Mouse (Mus musculus) brain, adult 2 months (tissue): Measurements from ENCODE around the gene St6galnac3.
"Not testable (repeated sequence)": the region's sequence is repeated elsewhere in the genome, so short reads cannot be mapped to it uniquely, and the experiment has no call there.

ENCODE experiments used
- DNase-seq: peaks from one replicate; pipeline ENCODE4 v3.0.0; 2011; ENCODE audit warnings: low read depth, low spot score

St6galnac3 gene

DNA sequence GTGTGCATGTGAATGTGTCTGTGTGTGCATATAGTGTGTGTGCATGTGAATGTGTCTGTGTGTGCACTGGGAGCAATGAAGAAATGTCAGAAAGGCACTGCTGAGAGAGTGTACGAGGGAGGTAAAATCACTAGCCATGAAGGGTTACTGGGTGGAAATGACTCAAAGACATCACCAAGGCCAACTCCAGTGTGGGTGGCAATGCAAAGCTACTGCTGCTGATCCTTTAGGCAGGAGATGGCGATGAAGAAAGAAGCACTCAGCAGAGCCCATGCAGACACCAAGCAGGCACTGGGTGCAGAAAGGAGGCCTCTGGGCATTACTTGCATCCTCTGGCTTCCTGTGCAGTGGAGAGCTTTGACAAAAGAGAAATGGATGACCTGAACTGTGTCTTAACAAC, 310.8 kb downstream of the St6galnac3 start:
- peak; percentile 36 for DNase-seq

GRCm38 (mm10) chr3:153409286-153409685, 315.7 kb downstream of the St6galnac3 start:
- no peak for DNase-seq

- peak; percentile 49 for DNase-seq
Observed at GRCm38 (mm10) chr3:153408361-153408760, 316.6 kb downstream of the St6galnac3 start.

GRCm38 (mm10) chr3:153407698-153408097, 317.3 kb downstream of the St6galnac3 start:
- DNase-seq, result peak; percentile 39

GRCm38 (mm10) chr3:153406858-153407257, 318.1 kb downstream of the St6galnac3 start:
- no peak for DNase-seq

DNA sequence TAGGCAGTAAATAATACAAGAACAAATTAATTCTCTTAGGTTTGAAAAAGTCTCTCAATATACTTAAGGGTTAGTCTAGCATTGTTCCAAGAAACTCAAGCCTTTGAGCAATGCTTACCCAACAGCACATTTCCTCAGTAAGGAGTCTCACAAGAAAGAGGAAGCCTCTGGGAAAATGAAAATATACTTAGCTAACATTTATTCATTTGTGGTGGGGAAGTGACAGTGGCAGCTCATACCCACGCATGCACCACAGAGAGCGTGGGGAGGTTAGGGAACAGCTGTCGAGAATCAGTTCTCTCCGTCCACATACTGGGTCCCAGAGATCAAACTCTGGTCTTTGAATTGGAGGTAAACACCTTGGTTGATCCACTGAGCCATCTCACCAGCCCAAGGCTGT, 318.8 kb downstream of the St6galnac3 start:
- DNase-seq, result no peak

DNA sequence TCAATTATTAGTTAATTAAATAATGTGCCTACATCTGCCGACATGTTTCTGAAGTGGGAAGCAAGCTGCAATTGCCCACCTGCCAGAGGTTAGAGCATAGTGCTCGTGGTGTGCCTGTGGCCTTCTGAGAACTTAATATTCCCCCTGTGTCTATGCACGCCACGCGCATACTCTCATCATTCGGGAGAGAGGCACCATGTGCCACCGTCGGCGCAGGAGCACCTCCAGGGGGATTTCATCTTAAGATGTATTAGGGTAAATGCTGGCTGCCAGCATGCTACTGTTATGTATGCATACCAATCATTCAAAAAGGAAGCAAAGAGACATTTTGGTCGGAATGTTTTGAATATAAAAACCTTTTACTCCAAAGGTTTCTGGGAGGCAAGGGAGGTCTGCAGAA, 319.3 kb downstream of the St6galnac3 start:
- DNase-seq, result no peak

DNA sequence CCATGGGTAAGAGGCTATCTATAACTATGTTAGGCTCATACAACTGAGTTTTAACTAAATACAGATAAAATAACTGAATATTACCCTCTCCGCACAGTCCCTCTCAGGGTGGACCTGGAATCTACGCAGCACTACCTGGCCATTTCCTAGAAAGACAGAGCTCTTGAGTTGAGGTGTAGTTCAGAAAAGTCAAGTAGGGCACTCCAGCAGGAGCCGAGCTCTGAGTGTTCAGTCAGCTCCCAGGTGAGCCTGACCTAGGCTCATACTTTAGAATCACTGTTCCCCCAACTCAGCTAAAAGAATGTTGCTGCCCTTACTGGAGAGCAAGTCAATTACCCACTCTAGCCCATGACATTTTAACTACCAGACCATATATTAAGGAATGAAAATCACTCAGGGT, 324.7 kb downstream of the St6galnac3 start:
- no peak for DNase-seq

- peak; percentile 48 for DNase-seq
Observed at GRCm38 (mm10) chr3:153399574-153399973, 325.4 kb downstream of the St6galnac3 start.

DNA sequence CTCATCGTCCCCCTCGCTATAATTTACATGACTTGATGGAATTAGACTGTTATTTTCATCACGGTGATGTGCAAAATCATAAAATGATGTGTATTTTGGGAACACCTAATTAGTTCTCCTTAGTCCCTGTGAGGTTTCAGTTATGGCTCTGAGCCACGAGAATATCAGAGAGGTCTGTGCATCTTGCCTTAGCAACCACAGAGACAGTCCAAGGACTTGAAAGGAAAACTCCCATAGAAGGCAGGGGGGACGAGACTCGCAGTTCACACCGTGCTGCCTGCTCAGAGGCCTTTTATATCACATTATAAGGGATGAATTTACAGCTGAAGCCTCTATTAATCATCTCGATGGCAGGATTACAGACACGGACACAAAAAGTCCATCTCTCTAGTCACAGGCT, 327.2 kb downstream of the St6galnac3 start:
- DNase-seq, result peak; percentile 38

DNA sequence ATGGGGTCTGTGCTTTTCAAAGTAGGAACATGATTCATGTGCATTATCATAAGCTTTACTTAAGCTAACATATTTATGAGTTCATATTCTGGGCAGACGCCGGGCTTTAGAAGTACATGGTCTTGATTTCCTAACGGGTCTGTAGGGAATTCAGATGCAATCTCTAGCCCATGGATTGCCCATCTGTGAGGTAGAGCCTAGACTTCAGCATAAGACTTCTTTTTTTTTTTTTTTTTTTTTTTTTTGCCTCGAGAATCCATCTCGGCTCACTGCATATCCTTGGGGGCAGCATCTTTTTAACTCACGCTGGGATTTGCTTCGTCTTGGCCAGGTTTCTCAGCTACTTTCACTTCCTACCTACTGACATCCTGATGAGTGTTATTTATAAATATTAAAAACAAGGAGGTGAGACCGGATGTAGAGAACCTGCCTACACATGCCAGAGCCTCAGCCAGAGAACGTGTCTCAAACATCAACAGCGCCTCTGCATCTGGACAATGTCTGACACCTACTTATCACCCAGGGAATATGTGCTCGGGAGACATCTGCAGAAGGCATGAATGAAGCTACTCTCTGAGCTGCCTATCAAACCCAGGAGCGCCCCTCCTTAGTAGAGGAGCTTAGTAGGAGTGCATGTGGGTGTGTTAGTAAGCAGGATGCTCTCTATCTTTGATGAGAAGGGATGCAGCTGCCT, 328.5 kb downstream of the St6galnac3 start:
- DNase-seq, result peak; percentile 80

DNA sequence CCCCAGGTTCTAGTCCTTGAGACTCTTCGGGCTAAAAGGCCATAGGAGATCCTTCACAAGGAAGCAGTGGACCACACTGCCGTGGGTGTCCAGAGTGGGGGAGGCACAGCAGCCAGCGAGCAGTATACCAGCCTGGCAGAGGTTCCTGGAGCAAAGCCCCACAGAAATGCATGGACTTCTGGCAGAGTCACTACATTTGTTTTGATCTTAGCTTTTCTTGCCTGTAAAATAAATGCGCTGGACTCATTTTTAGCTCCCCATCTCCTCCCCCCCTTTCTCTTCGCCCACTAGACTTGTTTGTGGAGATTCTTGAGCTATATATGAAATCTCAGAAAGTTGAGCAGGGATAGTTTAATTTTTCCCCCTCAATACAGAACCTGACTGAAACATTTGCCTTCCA, 329.6 kb downstream of the St6galnac3 start:
- peak; percentile 72 for DNase-seq

GRCm38 (mm10) chr3:153394751-153395150, 330.2 kb downstream of the St6galnac3 start:
- no peak for DNase-seq

- no peak for DNase-seq
Observed at GRCm38 (mm10) chr3:153394224-153394623, 330.8 kb downstream of the St6galnac3 start.

DNA sequence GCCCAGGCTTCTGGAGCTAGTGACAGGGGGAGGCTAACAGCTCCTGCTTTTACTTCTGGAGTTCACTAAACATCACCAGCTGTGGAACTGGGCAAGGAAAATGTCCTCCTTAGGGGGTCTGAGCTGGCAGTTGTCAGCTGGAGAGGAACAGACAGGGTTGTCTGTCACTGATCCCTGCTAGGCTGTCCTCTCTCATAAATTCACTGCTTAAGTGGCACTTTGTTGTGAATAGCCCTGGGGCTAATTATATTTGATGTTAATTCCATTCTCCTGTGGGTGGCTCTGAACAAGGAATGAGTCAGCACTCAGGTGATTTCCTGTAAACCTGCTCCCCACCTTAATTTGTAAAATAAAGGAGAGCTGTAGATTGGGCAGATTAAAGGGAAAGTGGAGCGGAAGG, 333.5 kb downstream of the St6galnac3 start:
- DNase-seq, result not testable (repeated sequence)

- DNase-seq, result not testable (repeated sequence)
Observed at GRCm38 (mm10) chr3:153384651-153385050, 340.3 kb downstream of the St6galnac3 start.

DNA sequence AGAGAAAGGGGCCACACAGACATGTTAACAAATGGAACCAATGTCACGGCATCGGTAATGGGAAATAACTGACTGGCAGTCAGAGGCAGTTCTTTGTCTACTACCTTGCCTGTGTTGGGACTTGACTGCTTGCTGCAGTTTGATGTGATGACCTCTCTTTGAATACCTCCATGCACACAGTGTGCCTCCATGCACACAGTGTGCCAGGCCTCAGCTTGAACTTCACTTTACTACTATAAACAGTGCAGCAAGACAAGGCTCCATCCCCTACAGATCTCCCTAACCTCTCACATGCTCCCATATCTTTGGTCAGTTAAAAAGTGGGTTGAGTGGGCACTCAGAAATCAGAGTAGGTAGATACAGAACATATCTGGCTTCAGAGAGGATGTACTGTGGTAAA, 341.3 kb downstream of the St6galnac3 start:
- no peak for DNase-seq

- DNase-seq, result no peak
Observed at GRCm38 (mm10) chr3:153365057-153365755, 359.8 kb downstream of the St6galnac3 start.

DNA sequence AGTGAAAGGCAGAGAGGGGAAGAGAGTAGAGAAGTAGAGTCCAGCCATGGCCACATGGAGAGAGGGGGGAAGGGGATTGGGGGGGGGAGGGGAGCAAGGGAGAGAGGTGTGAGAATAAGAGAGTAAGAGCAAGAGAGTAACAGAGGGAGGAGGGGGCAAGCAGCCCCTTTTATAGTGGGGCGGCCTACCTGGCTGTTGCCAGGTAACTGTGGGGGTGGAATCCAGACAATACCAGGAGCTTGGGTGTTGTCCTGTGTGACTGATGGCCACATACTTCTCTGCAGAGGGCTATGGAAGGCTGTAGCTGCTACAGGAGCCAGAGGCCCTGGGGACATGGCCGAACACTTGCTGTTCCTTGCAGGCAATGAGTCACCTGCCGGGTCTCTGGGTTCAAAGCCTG, 360.6 kb downstream of the St6galnac3 start:
- no peak for DNase-seq

DNA sequence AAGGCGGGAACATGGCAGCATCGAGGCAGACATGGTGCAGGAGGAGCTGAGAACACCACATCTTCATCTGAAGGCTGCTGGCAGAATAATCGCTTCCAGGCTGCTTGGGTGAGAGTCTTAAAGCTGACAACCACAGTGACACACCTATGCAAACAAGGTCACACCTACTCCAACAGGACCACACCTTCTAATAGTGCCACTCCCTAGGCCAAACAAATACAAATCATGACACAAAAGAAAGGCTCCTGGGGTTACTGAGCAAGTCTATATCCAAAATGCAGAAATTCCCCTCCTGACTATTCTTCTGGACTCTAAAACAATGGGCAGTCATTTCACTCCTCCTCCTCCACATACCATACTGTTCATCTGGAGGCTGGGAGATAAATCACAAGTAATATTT, 365.0 kb downstream of the St6galnac3 start:
- DNase-seq, result no peak

DNA sequence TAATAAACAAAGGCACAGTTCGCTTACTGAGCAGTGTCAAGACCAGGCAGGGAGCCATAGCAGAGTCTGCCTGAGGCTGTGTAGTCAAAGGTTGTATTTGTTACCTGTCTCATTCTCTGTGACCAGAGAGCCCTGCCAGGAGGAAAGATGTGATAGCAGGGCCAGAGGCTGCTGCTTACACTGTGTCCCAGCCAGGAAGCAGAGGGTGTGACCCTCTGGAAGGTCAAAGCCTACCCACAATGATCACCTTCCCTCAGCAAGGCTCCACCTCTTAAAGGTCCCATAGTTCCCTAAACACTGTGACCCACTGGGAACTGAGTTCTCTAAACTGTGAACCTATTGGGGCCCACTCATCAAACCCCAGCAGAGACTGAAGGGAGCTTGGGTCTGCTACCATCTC, 368.9 kb downstream of the St6galnac3 start:
- no peak for DNase-seq

DNA sequence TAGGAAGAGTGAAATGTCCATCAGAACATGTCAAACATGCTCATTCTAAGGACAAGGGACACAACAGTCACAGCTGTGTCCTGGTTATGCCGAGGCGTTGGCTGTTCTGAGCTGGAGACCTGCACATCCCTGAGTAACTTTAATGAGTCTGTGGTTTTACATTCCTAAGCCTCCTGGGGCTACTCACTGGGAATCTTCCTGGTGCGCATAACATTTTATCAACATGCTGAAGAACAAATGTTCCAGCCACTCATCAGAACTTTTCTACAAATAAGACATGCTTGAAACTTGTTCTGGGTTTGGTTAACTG, 370.0 kb downstream of the St6galnac3 start:
- DNase-seq, result no peak

DNA sequence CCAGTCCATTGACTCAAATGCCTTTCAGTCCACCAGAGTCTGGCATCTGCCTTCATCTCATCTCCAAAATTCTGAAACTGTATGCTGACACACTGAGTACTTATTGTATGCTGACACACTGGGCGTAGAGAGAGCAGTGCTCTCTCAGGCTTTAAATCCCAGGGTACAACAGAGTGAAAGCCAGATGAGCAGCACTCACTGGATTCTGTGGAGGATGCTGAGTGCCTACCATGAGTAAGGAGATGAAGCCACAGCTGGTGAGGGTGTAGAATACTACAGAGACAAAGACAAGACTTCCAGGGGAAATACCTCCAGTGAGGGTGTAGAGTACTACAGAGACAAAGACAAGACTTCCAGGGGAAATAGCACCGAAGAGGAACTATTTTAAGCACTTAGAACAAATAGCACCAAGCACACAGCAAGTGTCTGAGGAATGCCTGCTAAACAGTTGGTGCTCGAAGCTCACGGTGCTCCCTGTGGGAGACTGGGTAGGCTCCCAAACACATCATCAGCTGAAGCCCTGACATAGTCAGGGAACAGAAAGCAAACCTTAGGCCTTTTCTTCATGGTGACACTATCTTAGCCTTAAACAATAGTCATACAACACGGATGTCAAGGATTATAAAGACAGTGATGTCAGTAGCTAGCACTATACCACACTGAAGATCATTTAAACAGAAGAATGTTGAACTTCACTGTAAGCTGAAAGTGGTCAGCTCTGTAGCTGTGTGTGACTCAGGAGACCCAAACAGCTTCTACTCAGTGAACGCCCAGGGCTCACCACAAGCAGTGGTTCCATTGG, 370.6 kb downstream of the St6galnac3 start:
- peak; percentile 44 for DNase-seq
